Mouse (Mus musculus) neural tube, postnatal 0 days (tissue): ENCODE measurements around the gene Mical2. TPM values are rescaled to one million over a fixed set of nuclear protein-coding genes. Genes with fewer than 3 reads are reported as not detected.

Experiments used
- polyA plus RNA-seq: library from polyadenylated mRNA; unstranded; fragments of >200 nt; fragmentation: Nextera tagmentation; extraction: Ambion mirVana; gene quantifications from 2 replicates; pipeline ENCODE4 v1.2.1, GENCODE M21; 2015

Gene Mical2
- 6.4 and 7.2 TPM in 2 replicates for polyA plus RNA-seq

DNA sequence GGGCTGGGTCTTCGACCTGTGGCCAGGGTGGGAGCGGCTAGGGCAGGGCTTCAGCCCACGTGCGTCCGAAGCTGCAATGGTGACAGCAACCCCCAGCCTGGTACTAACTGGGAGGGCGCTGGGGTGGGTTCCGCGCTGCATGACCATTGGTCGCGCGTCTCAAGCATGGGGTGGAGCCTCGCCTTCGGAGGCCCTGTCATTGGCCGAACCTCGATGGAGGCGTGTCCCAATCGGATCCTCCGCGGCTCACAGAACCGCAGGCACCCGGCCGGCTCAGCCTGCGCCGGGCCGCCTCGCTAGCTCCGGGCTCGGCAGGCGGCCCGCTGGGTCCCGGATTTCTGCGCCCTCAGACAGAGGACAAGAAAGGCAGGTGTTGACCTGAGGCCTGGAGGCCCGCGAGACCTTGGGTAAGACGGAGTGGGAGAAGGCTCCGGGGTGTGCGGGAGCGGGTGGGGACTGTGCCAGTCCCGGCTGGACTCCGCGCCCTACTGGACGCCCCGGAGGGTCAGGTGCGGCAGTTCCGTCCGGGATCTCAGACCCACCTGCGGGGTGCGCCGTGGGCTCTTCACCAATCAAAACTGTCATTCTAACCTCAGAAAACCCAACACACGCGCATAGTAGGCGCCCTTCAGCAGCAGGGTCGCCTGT, at the start of gene Mical2:
TSS of gene Mical2 (plus strand) at position 242 of the 648 bp plus-strand sequence.

DNA sequence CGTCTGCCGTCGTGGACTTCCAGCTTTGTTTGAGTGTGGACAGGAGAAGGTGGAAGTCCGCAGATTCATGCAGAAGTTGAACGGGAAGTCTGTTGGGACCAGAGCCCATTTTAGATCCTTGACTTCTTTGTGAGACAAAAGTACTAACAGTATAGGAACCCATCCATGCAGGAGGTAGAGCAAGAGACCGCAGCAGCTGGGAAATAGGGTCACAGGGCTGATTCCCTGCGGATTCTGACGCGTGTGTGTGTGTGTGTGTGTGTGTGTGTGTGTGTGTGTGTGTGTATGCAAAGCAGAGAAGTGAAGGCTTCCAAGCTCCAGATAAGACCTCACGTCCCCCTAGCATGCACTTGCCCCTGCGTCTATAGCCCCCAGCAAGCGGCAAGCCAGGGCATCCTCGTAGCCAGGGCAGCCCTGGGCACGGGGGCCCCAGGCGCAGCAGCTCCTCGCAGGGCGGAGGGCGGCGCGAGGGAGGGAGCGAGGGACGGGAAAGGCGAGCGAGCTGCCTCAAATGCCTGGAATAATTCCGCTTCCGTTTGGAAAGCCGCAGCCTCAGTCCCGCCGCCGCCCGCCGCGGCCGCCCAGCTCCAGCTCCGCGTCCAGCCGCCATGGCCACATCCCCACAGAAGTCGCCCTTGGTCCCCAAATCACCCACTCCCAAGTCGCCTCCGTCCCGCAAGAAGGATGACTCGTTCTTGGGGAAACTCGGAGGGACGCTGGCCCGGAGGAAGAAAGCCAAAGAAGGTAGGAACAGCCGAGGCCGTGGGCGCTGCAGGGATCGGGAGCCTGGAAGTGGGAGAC, 201.9 kb downstream of the Mical2 start, which contains the start of gene Parva:
TSS of gene Parva (plus strand) at position 149 of the 801 bp plus-strand sequence.

Other genes starting within 250 kb of the Mical2 start
- gene Usp47, start 202.4 kb upstream of the Mical2 start, polyA plus RNA-seq = 33.3 and 38.4 TPM in 2 replicates
- 48.8 and 49.9 TPM in 2 replicates for gene Dkk3, start 66.8 kb upstream of the Mical2 start, polyA plus RNA-seq
- 27.0 TPM in 2 replicates for gene Parva, start 201.6 kb downstream of the Mical2 start, polyA plus RNA-seq